Mouse (Mus musculus) lung, embryonic 14.5 days (tissue): Measurements from ENCODE around the gene Agmat. TPM values are rescaled to one million over a fixed set of nuclear protein-coding genes. Genes with fewer than 3 reads are reported as not detected.
"Not testable (repeated sequence)": the region's sequence is repeated elsewhere in the genome, so short reads cannot be mapped to it uniquely, and the experiment has no call there.

Experiments
- ATAC-seq: fragments of 200-750 bp; cut with Nextera tagmentation; 2 replicates; pipeline ENCODE4 v1.8.0; 2017; ENCODE audit warnings: mild to moderate bottlenecking, moderate TSS enrichment, moderate library complexity; ENCODE audit not compliant: insufficient read depth
- DNase-seq: peaks from one replicate; pipeline ENCODE4 v3.0.0-alpha.2; 2015
- H3K27ac ChIP-seq: fragments of 300-500 bp; sonication (generic); 2 replicates; pipeline ENCODE4 v1.5.1; 2014; ENCODE audit warnings: low read depth, mild to moderate bottlenecking, moderate library complexity
- H3K27me3 ChIP-seq: fragments of 300-500 bp; sonication (generic); 2 replicates; pipeline ENCODE4 v1.6.1; 2014; ENCODE audit warnings: low read length, control low read depth; ENCODE audit not compliant: insufficient read depth
- H3K36me3 ChIP-seq: fragments of 300-500 bp; sonication (generic); 2 replicates; pipeline ENCODE4 v1.6.1; 2014; ENCODE audit warnings: control low read depth; ENCODE audit not compliant: insufficient read depth
- H3K4me1 ChIP-seq: fragments of 300-500 bp; sonication (generic); 2 replicates; pipeline ENCODE4 v1.6.1; 2014; ENCODE audit warnings: antibody characterized with exemption, control low read depth; ENCODE audit not compliant: insufficient read depth
- H3K4me2 ChIP-seq: fragments of 300-500 bp; sonication (generic); 2 replicates; pipeline ENCODE4 v1.6.1; 2014; ENCODE audit warnings: mild to moderate bottlenecking
- H3K4me3 ChIP-seq: fragments of 300-500 bp; sonication (generic); 2 replicates; pipeline ENCODE4 v1.5.1; 2014; ENCODE audit warnings: low read depth, low read length
- H3K9ac ChIP-seq: fragments of 300-500 bp; sonication (generic); 2 replicates; pipeline ENCODE4 v1.6.1; 2014
- H3K9me3 ChIP-seq: fragments of 300-500 bp; sonication (generic); 2 replicates; pipeline ENCODE4 v1.6.1; 2016; ENCODE audit warnings: low read depth, low read length, control low read depth
- CTCF ChIP-seq: IDR thresholded peaks from 2 replicates; pipeline ENCODE4 v1.5.1; 2016; ENCODE audit warnings: antibody characterized with exemption, low read depth
- WGBS: fragments of 180-500 bp; shearing (Covaris S2); extraction: QIAGEN DNeasy Blood & Tissue Kit; methylation state at CpG from one replicate; pipeline ENCODE4 v1.1.7; 2014; 5-methylcytosine and 5-hydroxymethylcytosine counted together
- polyA plus RNA-seq: library from polyadenylated mRNA; unstranded; fragments of >200 nt; fragmentation: Nextera tagmentation; extraction: Ambion mirVana; gene quantifications from 2 replicates; pipeline ENCODE4 v1.2.1, GENCODE M21; 2014

Agmat gene
- polyA plus RNA-seq, 1 experiment from 2014 or later, result not detected

DNA sequence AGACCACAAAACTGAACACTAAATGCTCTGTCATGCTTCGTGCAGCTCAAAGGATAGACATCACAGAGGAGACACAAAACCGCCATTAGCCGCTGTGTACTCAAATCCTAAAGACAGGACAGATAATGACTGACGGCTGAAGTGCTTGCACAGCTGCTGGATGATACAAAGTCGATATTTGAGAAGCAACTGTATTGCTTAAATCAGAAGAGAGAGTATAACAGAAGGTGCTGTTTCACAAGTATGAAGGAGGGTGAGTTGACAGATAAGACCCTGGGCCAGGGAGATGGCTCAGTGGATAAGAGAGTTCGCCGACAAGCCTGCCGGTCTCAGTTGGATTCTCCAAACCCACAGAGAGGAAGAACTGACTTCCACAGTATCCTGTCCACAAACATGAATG is 25.4 kb downstream of the Agmat start:
- ATAC-seq, result no peak
- no peak for DNase-seq
- no peak for TF ChIP-seq CTCF
- H3K27me3 ChIP-seq, result no peaks in the 10 kb centered on the region
- H3K4me2 ChIP-seq, result no peak overlapping the region
- H3K9me3 ChIP-seq, result no peaks in the 10 kb centered on the region
- H3K4me1 ChIP-seq, result peaks cover 8% of the 10 kb centered on the region
- 81% methylated on average over 8 of the region's 8 CpGs for WGBS
- H3K27ac ChIP-seq, result no peak overlapping the region
- H3K4me3 ChIP-seq, result no peak overlapping the region
- H3K36me3 ChIP-seq, result peaks cover 82% of the 10 kb centered on the region
- no peak overlapping the region for H3K9ac ChIP-seq

DNA sequence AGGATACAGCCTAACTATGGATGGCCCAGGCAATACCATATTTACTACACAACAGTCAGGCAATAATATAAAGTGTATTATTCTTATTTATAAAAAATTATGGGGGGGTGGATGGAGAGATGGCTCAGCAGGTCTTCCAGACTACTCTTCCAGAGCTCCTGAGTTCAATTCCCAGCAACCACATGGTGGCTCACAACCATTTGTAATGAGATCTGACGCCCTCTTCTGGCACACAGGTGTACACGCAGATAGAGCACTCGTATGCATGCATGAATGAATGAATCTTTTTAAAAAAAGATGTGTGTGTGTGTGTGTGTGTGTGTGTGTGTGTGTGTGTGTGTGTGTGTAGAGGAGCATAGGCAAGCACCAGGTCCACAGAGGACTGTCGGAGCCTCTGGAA is 26.5 kb downstream of the Agmat start:
- H3K36me3 ChIP-seq, result peaks cover 83% of the 10 kb centered on the region
- DNase-seq, H3K9ac ChIP-seq, H3K9me3 ChIP-seq, H3K4me2 ChIP-seq, H3K4me1 ChIP-seq, H3K27ac ChIP-seq, H3K4me3 ChIP-seq, ATAC-seq, H3K27me3 ChIP-seq: not testable (repeated sequence)
- WGBS, result 79% methylated on average over 4 of the region's 4 CpGs

DNA sequence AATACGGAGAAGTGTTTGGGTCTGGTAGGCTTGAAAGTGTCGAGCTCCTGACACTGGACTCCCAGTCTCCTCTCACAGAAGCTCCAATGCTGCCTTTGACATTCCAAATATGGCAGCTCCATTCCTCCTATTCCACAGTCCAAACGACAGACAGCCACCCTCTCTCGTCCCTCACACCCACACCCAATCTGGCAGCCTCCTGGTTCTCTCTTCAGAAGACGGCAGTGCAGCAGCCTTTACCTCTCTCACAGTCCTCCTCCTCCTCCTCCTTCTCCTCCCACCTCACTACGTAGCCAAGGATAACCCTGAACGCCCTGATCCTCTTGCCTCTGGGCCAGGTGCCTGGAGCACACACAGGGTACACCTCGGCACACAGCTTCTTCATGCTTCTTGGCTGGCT is 33.4 kb downstream of the Agmat start:
- 81% methylated on average over 8 of the region's 8 CpGs for WGBS
- Histone ChIP-seq H3K27me3 (no peaks in the 10 kb centered on the region), H3K27ac (no peak overlapping the region), H3K4me1 (no peaks in the 10 kb centered on the region), H3K4me2 (no peak overlapping the region), H3K9ac (no peak overlapping the region), H3K9me3 (no peaks in the 10 kb centered on the region), H3K36me3 (peaks cover 87% of the 10 kb centered on the region), H3K4me3 (no peak overlapping the region)
- TF ChIP-seq CTCF, result no peak
- no peak for ATAC-seq
- DNase-seq, result no peak

DNA sequence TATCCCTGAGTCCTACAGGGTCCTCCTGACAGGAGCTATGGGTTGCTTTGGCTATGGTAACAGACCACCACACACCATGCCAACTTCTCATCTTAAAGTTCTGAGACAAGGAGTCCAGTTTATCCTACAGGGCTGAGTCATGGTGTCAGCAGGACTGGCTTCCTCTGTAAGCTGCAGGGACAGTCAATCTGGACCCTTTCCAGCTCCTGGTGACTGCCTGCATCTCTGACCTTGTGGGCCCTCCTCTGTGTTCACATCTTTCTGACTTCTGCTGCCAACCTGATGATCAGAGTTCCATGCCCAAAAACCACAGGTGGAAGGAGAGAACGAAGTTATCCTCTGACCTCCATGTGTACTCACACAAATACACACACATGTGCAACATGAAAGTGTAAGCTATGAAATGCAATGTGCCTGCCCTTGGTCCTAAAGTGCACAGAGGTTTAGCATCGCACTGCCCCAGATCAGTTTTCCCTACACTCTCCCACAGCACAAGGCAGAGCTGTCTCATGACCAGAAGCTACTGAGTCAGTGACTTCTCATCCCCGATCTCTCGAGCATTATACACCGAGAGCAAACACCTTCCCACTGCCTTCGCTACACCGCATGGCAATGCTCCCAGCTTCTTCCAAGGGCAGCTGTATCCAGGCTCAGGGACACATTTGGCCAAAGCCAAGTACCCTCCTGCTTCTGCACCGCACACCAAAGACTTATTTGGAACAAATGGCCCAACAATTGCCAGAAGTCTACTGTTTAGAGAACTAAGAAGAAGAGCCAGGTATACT is 34.9 kb downstream of the Agmat start:
- 95% methylated on average over 8 of the region's 8 CpGs for WGBS
- no peak for DNase-seq
- no peak overlapping the region for H3K9ac ChIP-seq
- no peak overlapping the region for H3K4me3 ChIP-seq
- no peaks in the 10 kb centered on the region for H3K4me1 ChIP-seq
- H3K27ac ChIP-seq, result no peak overlapping the region
- no peaks in the 10 kb centered on the region for H3K9me3 ChIP-seq
- TF ChIP-seq CTCF, result no peak
- H3K4me2 ChIP-seq, result no peak overlapping the region
- H3K36me3 ChIP-seq, result peaks cover 77% of the 10 kb centered on the region
- no peak for ATAC-seq
- H3K27me3 ChIP-seq, result no peaks in the 10 kb centered on the region

DNA sequence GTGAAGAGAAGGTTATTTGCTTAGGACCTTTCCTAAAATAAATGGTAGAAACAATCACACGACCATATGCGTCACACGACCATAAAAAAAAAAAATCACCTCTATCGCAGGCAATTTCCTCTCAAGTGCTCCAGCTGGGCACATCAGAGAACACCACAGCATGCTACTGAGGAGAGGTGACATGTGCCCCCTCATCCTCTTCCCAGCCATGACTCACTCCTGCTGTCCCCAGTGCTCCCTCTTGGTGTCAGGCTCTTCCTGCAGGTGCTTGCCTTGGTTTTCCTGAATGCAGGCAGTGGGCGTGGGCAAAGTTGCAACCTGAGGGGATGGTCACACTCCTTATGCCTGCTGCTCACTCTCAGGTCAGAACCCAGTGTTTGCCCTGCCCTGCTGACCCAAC is 38.4 kb downstream of the Agmat start:
- TF ChIP-seq CTCF, result 0 out of 2 replicates have a peak, but pooled peaks have one; percentile 4
- Histone ChIP-seq H3K9me3 (no peaks in the 10 kb centered on the region), H3K4me3 (no peak overlapping the region), H3K4me1 (no peaks in the 10 kb centered on the region), H3K36me3 (peaks cover 52% of the 10 kb centered on the region), H3K27ac (no peak overlapping the region), H3K27me3 (no peaks in the 10 kb centered on the region), H3K4me2 (no peak overlapping the region), H3K9ac (no peak overlapping the region)
- DNase-seq (no peak), ATAC-seq (no peak)
- WGBS, result 74% methylated on average over 5 of the region's 5 CpGs

DNA sequence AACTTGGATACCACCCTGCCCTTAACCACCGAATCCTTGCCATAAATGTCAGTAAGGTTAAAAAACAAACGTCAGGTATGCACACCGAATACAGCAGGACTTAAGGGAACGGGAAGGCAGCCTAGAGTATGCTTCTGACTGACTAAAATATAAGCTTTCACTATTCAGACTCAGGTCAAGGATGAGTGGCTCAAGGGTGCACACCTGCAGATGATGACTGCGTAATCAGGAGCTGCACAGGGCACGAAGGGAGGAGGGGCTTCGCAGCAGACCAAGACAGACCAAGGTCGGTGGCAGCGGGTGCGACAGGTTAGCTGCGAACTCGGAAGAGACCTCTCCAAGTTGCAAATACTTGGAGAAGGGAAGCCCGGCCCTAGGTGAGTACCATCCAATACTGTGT is 39.7 kb downstream of the Agmat start:
- no peak for TF ChIP-seq CTCF

DNA sequence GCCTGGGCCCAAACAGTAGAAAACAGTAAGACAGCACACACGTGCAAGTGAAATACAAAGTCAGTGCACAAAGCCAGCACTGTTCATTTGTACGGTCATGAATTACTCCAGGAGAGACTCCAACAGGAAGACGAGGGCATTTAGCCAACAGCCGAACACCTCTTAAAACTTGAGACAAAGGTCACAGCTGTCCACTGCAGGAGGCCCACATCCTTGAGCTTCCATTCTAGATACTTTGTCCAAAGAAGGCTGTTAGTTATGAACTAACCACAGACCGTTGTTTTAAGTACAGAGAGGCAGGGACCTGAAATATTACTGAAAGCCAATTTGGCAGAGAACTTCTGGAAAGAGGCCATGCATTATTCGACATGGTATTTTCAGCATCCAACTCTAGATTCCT is 40.6 kb downstream of the Agmat start:
- Histone ChIP-seq H3K4me1 (no peaks in the 10 kb centered on the region), H3K4me2 (no peak overlapping the region), H3K27ac (peak overlapping the region; percentile 66; the same call in 1 of the 2 replicates), H3K9me3 (no peaks in the 10 kb centered on the region), H3K36me3 (peaks cover 31% of the 10 kb centered on the region), H3K4me3 (no peak overlapping the region), H3K27me3 (no peaks in the 10 kb centered on the region), H3K9ac (no peak overlapping the region)
- ATAC-seq (no peak), DNase-seq (peak; percentile 36)
- TF ChIP-seq CTCF, result no peak
- 55% methylated on average over 6 of the region's 6 CpGs for WGBS

More for the DNA sequence above, 39.7 kb downstream of the Agmat start:
- no peak for DNase-seq
- ATAC-seq, result no peak
- WGBS, result 72% methylated on average over 13 of the region's 13 CpGs
- Histone ChIP-seq H3K27me3 (no peaks in the 10 kb centered on the region), H3K36me3 (peaks cover 39% of the 10 kb centered on the region), H3K4me2 (no peak overlapping the region), H3K4me1 (no peaks in the 10 kb centered on the region), H3K9ac (no peak overlapping the region), H3K9me3 (no peaks in the 10 kb centered on the region), H3K4me3 (no peak overlapping the region), H3K27ac (peak overlapping the region; percentile 42; the same call in 1 of the 2 replicates)
